Mouse (Mus musculus) testis, adult 2 months (tissue): ENCODE measurements around the gene Wdtc1.

Experiments
- CTCF ChIP-seq: fragments of 200-500 bp; IDR thresholded peaks from 2 replicates; pipeline ENCODE4 v1.5.1; 2012; ENCODE audit warnings: low read depth, mild to moderate bottlenecking, inconsistent platforms, low read length, moderate library complexity; ENCODE audit not compliant: control insufficient read depth, insufficient read depth, insufficient replicate concordance
- POLR2A ChIP-seq: fragments of 200-500 bp; IDR thresholded peaks from 2 replicates; pipeline ENCODE4 v1.6.1; 2012; ENCODE audit warnings: low read depth, mild to moderate bottlenecking, inconsistent platforms, low read length, moderate library complexity; ENCODE audit not compliant: control insufficient read depth

DNA sequence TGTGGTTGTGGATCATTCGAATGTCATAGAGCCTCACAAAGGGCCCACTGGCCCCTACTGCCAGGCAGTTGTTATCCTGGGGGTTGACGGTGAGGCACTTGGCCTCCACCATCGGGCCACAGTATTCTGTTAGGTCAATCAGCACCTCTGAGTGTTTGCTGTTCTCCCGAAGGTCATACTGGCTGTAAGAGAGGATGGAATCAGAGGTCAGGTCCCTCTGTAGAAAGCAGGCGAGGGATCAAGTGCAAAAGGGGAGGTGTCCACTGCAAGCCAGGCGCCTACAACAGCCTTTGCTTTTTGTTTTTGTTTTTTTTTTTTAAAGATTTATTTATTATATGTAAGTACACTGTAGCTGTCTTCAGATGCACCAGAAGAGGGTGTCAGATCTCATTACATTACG lies 47.5 kb downstream of the Wdtc1 start:
- TF ChIP-seq POLR2A (no peak), CTCF (no peak)
